Mouse (Mus musculus) midbrain, embryonic 13.5 days (tissue): ENCODE results near the gene Dedd2. TPM values are rescaled to one million over a fixed set of nuclear protein-coding genes. Genes with fewer than 3 reads are reported as not detected.

ENCODE experiments used
- ATAC-seq: fragments of 200-750 bp; cut with Nextera tagmentation; 2 replicates; pipeline ENCODE4 v1.8.0; 2017; ENCODE audit warnings: mild to moderate bottlenecking, moderate TSS enrichment, moderate library complexity
- H3K27ac ChIP-seq: fragments of 300-500 bp; sonication (generic); 2 replicates; pipeline ENCODE4 v1.5.1; 2015; ENCODE audit warnings: inconsistent platforms, mild to moderate bottlenecking, moderate library complexity
- H3K27me3 ChIP-seq: fragments of 300-500 bp; sonication (generic); 2 replicates; pipeline ENCODE4 v1.6.1; 2015; ENCODE audit warnings: mild to moderate bottlenecking, inconsistent platforms
- H3K36me3 ChIP-seq: fragments of 300-500 bp; sonication (generic); 2 replicates; pipeline ENCODE4 v1.6.1; 2015; ENCODE audit warnings: mild to moderate bottlenecking, inconsistent platforms
- H3K4me1 ChIP-seq: fragments of 300-500 bp; sonication (generic); replicated peaks from 2 replicates; pipeline ENCODE4 v1.6.1; 2015; ENCODE audit warnings: inconsistent platforms
- H3K4me2 ChIP-seq: fragments of 300-500 bp; sonication (generic); replicated peaks from 2 replicates; pipeline ENCODE4 v1.6.1; 2015; ENCODE audit warnings: moderate library complexity, mild to moderate bottlenecking, inconsistent platforms
- H3K4me3 ChIP-seq: fragments of 300-500 bp; sonication (generic); replicated peaks from 2 replicates; pipeline ENCODE4 v1.5.1; 2015; ENCODE audit warnings: mild to moderate bottlenecking, inconsistent platforms
- H3K9ac ChIP-seq: fragments of 300-500 bp; sonication (generic); replicated peaks from 2 replicates; pipeline ENCODE4 v1.6.1; 2015; ENCODE audit warnings: mild to moderate bottlenecking, inconsistent platforms
- H3K9me3 ChIP-seq: fragments of 300-500 bp; sonication (generic); 2 replicates; pipeline ENCODE4 v1.6.1; 2016; ENCODE audit warnings: mild to moderate bottlenecking, inconsistent platforms
- WGBS: fragments of 180-500 bp; shearing (Covaris S2); methylation state at CpG from one replicate; pipeline ENCODE4 v1.1.7; 2015; 5-methylcytosine and 5-hydroxymethylcytosine counted together
- polyA plus RNA-seq: library from polyadenylated mRNA; unstranded; fragments of >200 nt; fragmentation: Nextera tagmentation; extraction: Ambion mirVana; gene quantifications from 2 replicates; pipeline ENCODE4 v1.2.1, GENCODE M21; 2015

Gene Dedd2
- polyA plus RNA-seq, 1 experiment from 2014 or later, result 13.3 TPM

GRCm38 (mm10) chr7:25181814-25182213 lies 38.6 kb downstream of the Dedd2 start:
- Histone ChIP-seq H3K36me3 (no peaks in the 10 kb centered on the region), H3K4me3 (peak overlapping the region; percentile 28), H3K27ac (no peak overlapping the region), H3K9me3 (no peaks in the 10 kb centered on the region), H3K4me2 (peak overlapping the region; percentile 83), H3K4me1 (peaks cover 39% of the 10 kb centered on the region), H3K9ac (peak overlapping the region; percentile 44), H3K27me3 (peaks cover 46% of the 10 kb centered on the region)
- WGBS, result 3% methylated on average over 21 of the region's 21 CpGs
- no peak for ATAC-seq

GRCm38 (mm10) chr7:25181331-25181790 lies 39.1 kb downstream of the Dedd2 start:
- H3K36me3 ChIP-seq, result no peaks in the 10 kb centered on the region
- WGBS, result under 1% methylated on average over 15 of the region's 15 CpGs
- peak overlapping the region; percentile 28 for H3K4me3 ChIP-seq
- H3K4me1 ChIP-seq, result peaks cover 44% of the 10 kb centered on the region
- 0 out of 2 replicates have a peak overlapping the region, but pooled peaks have one; percentile 19 for H3K27ac ChIP-seq
- H3K9ac ChIP-seq, result peak overlapping the region; percentile 44
- H3K27me3 ChIP-seq, result peaks cover 46% of the 10 kb centered on the region
- ATAC-seq, result no peak
- H3K4me2 ChIP-seq, result peak overlapping the region; percentile 83
- no peaks in the 10 kb centered on the region for H3K9me3 ChIP-seq

GRCm38 (mm10) chr7:25180512-25180911 lies 39.9 kb downstream of the Dedd2 start:
- no peak for ATAC-seq
- Histone ChIP-seq H3K9ac (peak overlapping the region; percentile 97), H3K27me3 (peaks cover 46% of the 10 kb centered on the region)

GRCm38 (mm10) chr7:25179606-25180161 lies 40.7 kb downstream of the Dedd2 start, which contains the start of gene Pou2f2:
Pou2f2 (minus strand) TSS chr7:25179726.
- Histone ChIP-seq H3K27me3 (peaks cover 46% of the 10 kb centered on the region), H3K27ac (peak within 1 kb of the TSS; percentile 99), H3K36me3 (no peaks in the 10 kb centered on the region), H3K4me2 (peak within 1 kb of the TSS; percentile 83), H3K4me3 (peak within 1 kb of the TSS; percentile 72), H3K9me3 (no peaks in the 10 kb centered on the region), H3K9ac (peak within 1 kb of the TSS; percentile 97), H3K4me1 (peaks cover 61% of the 10 kb centered on the region)
- ATAC-seq, result peak; percentile 94
- WGBS, result under 1% methylated on average over 43 of the region's 56 CpGs

More at GRCm38 (mm10) chr7:25180512-25180911, 39.9 kb downstream of the Dedd2 start:
- H3K4me2 ChIP-seq, result peak overlapping the region; percentile 83
- H3K4me1 ChIP-seq, result peaks cover 52% of the 10 kb centered on the region
- H3K4me3 ChIP-seq, result peak overlapping the region; percentile 72
- H3K36me3 ChIP-seq, result no peaks in the 10 kb centered on the region
- H3K27ac ChIP-seq, result peak overlapping the region; percentile 99
- WGBS, result 3% methylated on average over 6 of the region's 6 CpGs
- H3K9me3 ChIP-seq, result no peaks in the 10 kb centered on the region

GRCm38 (mm10) chr7:25178787-25179605 lies 41.4 kb downstream of the Dedd2 start:
- Histone ChIP-seq H3K9me3 (no peaks in the 10 kb centered on the region), H3K4me2 (peak overlapping the region; percentile 83), H3K4me3 (peak overlapping the region; percentile 72), H3K4me1 (peaks cover 68% of the 10 kb centered on the region), H3K27ac (peak overlapping the region; percentile 99), H3K36me3 (no peaks in the 10 kb centered on the region), H3K27me3 (peaks cover 40% of the 10 kb centered on the region), H3K9ac (peak overlapping the region; percentile 97)
- under 1% methylated on average over 56 of the region's 56 CpGs for WGBS
- peak; percentile 85 for ATAC-seq

- ATAC-seq, result no peak
- H3K4me1 ChIP-seq, result peaks cover 74% of the 10 kb centered on the region
- peak overlapping the region; percentile 97 for H3K9ac ChIP-seq
- WGBS, result 0% methylated on average over 17 of the region's 17 CpGs
- no peaks in the 10 kb centered on the region for H3K36me3 ChIP-seq
- H3K27ac ChIP-seq, result peak overlapping the region; percentile 99
- H3K4me2 ChIP-seq, result peak overlapping the region; percentile 83
- H3K9me3 ChIP-seq, result no peaks in the 10 kb centered on the region
- H3K27me3 ChIP-seq, result peaks cover 33% of the 10 kb centered on the region
- peak overlapping the region; percentile 72 for H3K4me3 ChIP-seq
Observed at GRCm38 (mm10) chr7:25178317-25178716, 42.1 kb downstream of the Dedd2 start.

- 21% methylated on average over 10 of the region's 11 CpGs for WGBS
- H3K36me3 ChIP-seq, result no peaks in the 10 kb centered on the region
- H3K27me3 ChIP-seq, result no peaks in the 10 kb centered on the region
- H3K27ac ChIP-seq, result peak overlapping the region; percentile 99
- peaks cover 81% of the 10 kb centered on the region for H3K4me1 ChIP-seq
- no peaks in the 10 kb centered on the region for H3K9me3 ChIP-seq
- peak overlapping the region; percentile 55 for H3K9ac ChIP-seq
- peak overlapping the region; percentile 8; the same call in 1 of the 2 replicates for H3K4me3 ChIP-seq
- peak; percentile 66 for ATAC-seq
- H3K4me2 ChIP-seq, result peak overlapping the region; percentile 83
Observed at GRCm38 (mm10) chr7:25174343-25174742, 46.1 kb downstream of the Dedd2 start.

GRCm38 (mm10) chr7:25172669-25173068 lies 47.7 kb downstream of the Dedd2 start:
- H3K27ac ChIP-seq, result peak overlapping the region; percentile 99
- H3K4me2 ChIP-seq, result peak overlapping the region; percentile 83

GRCm38 (mm10) chr7:25170583-25170982 lies 49.8 kb downstream of the Dedd2 start:
- Histone ChIP-seq H3K9me3 (no peaks in the 10 kb centered on the region), H3K36me3 (no peaks in the 10 kb centered on the region), H3K27me3 (no peaks in the 10 kb centered on the region), H3K9ac (no peak overlapping the region), H3K4me2 (no peak overlapping the region), H3K4me3 (no peak overlapping the region), H3K27ac (no peak overlapping the region), H3K4me1 (peaks cover 55% of the 10 kb centered on the region)
- WGBS, result 36% methylated on average over 3 of the region's 3 CpGs
- ATAC-seq, result no peak

More at GRCm38 (mm10) chr7:25172669-25173068, 47.7 kb downstream of the Dedd2 start:
- H3K36me3 ChIP-seq, result no peaks in the 10 kb centered on the region
- WGBS, result 13% methylated on average over 5 of the region's 5 CpGs
- no peaks in the 10 kb centered on the region for H3K9me3 ChIP-seq
- H3K4me1 ChIP-seq, result peaks cover 76% of the 10 kb centered on the region
- H3K9ac ChIP-seq, result peak overlapping the region; percentile 55
- no peak for ATAC-seq
- H3K4me3 ChIP-seq, result no peak overlapping the region
- no peaks in the 10 kb centered on the region for H3K27me3 ChIP-seq

- no peak for ATAC-seq
- Histone ChIP-seq H3K9ac (no peak overlapping the region), H3K4me1 (peaks cover 27% of the 10 kb centered on the region), H3K9me3 (no peaks in the 10 kb centered on the region), H3K4me2 (no peak overlapping the region), H3K27me3 (no peaks in the 10 kb centered on the region), H3K36me3 (no peaks in the 10 kb centered on the region), H3K27ac (no peak overlapping the region), H3K4me3 (no peak overlapping the region)
- WGBS, result 82% methylated on average over 5 of the region's 5 CpGs
Observed at GRCm38 (mm10) chr7:25166106-25166505, 54.3 kb downstream of the Dedd2 start.

- Histone ChIP-seq H3K27me3 (0 out of 2 replicates have a peak, but pooled peaks cover 3% of the 10 kb centered on the region), H3K4me1 (peaks cover 54% of the 10 kb centered on the region), H3K9ac (peak overlapping the region; percentile 74; the same call in 1 of the 2 replicates), H3K4me2 (peak overlapping the region; percentile 48), H3K27ac (peak overlapping the region; percentile 96; the same call in 1 of the 2 replicates), H3K4me3 (peak overlapping the region; percentile 8; the same call in 1 of the 2 replicates), H3K9me3 (no peaks in the 10 kb centered on the region), H3K36me3 (0 out of 2 replicates have a peak, but pooled peaks cover 3% of the 10 kb centered on the region)
- WGBS, result 33% methylated on average over 14 of the region's 14 CpGs
- ATAC-seq, result no peak
Observed at GRCm38 (mm10) chr7:25156158-25156648, 64.2 kb downstream of the Dedd2 start.
